Mouse (Mus musculus): ENCODE results near the gene Dlgap3. TPM values are rescaled to one million over a fixed set of nuclear protein-coding genes. Genes with fewer than 3 reads are reported as not detected.

The Dlgap3 gene
- polyA plus RNA-seq, 1 experiment from 2014 or later, result 2.8 TPM

DNA sequence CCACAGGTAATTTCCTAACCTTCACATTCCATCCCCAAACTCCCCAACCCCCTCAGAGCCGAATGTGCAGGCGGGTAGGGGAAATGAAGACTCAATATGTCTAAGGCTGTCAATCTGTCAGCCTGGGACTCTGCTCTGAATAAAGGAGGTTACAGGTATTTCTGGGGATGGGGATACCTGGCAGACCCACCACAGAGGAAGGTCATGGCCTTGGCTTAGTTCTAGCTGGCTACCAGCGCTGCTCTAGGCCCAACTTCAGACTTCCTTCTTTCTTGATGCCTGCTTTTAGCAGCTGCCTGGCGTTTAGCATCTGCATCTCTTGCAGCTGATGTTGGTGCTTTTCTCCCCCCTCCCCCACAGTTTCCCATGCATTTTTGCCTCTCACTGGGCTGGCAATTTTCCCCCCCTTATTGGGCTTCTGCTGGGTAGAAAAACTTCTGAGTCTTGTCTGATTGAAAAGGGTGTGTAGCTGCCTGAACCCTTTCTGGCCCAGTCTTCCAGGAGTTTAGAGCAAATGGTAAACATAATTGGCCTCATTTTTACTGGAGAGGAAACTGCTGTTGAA is 2.4 kb downstream of the Dlgap3 start:
- no peak for ATAC-seq (ENCODE audit: low read depth)
- WGBS, result 48% methylated on average over 4 of the region's 4 CpGs

DNA sequence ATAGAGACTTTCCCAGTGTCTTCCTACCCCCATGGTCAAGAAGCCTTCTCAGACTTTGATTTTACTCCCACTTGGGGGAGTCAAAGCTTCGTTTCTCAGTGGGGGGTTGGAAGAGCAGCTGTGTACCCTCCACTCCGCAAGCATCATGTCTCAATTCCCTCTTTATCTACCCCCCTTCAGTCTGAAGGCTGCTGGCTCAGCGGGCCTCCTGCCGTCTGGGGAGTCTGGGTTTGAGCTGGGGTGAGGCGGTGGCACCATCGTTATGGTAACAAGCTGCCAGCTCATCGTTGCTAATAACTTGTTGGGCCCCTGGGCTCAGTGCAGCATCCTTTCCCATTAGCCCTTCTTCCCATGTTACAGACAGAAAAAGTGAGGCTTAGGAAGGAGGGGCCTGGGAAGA is 3.1 kb downstream of the Dlgap3 start:
- no peak overlapping the region for H3K9ac ChIP-seq (ENCODE audit: low read depth, low read length)
- no peaks in the 10 kb centered on the region; the same call in 1 of the 2 replicates for H3K4me1 ChIP-seq (ENCODE audit: control insufficient read depth, insufficient read depth, low read length)
- no peak overlapping the region for H3K4me3 ChIP-seq (ENCODE audit: low read depth, low read length)
- H3K27ac ChIP-seq (replicated peaks; ENCODE audit: low read depth, low read length), result no peak overlapping the region
- no peaks in the 10 kb centered on the region for H3K9me3 ChIP-seq (ENCODE audit: control insufficient read depth, low read length)
- H3K36me3 ChIP-seq (ENCODE audit: control insufficient read depth, insufficient read depth, low read length), result no peaks in the 10 kb centered on the region
- DNase-seq (ENCODE audit: low spot score), result no peak
- H3K27me3 ChIP-seq (replicated peaks; ENCODE audit: control insufficient read depth, insufficient read depth, low read length), result peaks cover 56% of the 10 kb centered on the region
- H3K4me2 ChIP-seq (ENCODE audit: low read depth, low read length), result no peak overlapping the region
- ATAC-seq (ENCODE audit: low read depth), result no peak
- 15% methylated on average over 7 of the region's 7 CpGs for WGBS

More for the DNA sequence above, 2.4 kb downstream of the Dlgap3 start:
- Histone ChIP-seq H3K9me3 (ENCODE audit: control insufficient read depth, low read length) (0 out of 2 replicates have a peak, but pooled peaks cover under 1% of the 10 kb centered on the region), H3K27ac (replicated peaks; ENCODE audit: low read depth, low read length) (no peak overlapping the region), H3K4me3 (ENCODE audit: low read depth, low read length) (no peak overlapping the region), H3K27me3 (replicated peaks; ENCODE audit: control insufficient read depth, insufficient read depth, low read length) (peaks cover 62% of the 10 kb centered on the region), H3K4me1 (ENCODE audit: control insufficient read depth, insufficient read depth, low read length) (no peaks in the 10 kb centered on the region; the same call in 1 of the 2 replicates), H3K36me3 (ENCODE audit: control insufficient read depth, insufficient read depth, low read length) (no peaks in the 10 kb centered on the region), H3K4me2 (ENCODE audit: low read depth, low read length) (no peak overlapping the region), H3K9ac (ENCODE audit: low read depth, low read length) (no peak overlapping the region)
- no peak for DNase-seq (ENCODE audit: low spot score)

DNA sequence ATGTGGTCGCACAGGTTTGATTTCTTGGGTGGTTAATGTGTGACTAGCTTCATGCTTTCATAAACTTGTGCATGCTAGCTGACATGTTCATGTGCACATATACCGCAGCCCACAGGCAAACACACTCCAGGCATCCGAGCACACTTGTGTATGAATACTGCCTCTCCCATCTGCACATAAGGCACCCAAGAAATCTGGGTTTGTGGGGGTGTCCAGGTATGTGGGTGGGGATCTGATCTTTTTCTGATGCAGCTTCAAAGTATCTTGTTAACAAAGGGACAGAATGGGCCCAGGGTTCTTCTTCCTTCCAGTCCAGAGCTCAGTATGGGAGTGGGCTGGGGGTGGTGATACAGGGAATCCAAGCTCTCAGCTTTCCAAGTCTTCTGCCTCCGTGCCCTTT is 3.6 kb downstream of the Dlgap3 start:
- Histone ChIP-seq H3K4me1 (ENCODE audit: control insufficient read depth, insufficient read depth, low read length) (no peaks in the 10 kb centered on the region; the same call in 1 of the 2 replicates), H3K9me3 (ENCODE audit: control insufficient read depth, low read length) (no peaks in the 10 kb centered on the region), H3K9ac (ENCODE audit: low read depth, low read length) (no peak overlapping the region), H3K27me3 (replicated peaks; ENCODE audit: control insufficient read depth, insufficient read depth, low read length) (peaks cover 54% of the 10 kb centered on the region), H3K4me3 (ENCODE audit: low read depth, low read length) (no peak overlapping the region), H3K27ac (replicated peaks; ENCODE audit: low read depth, low read length) (no peak overlapping the region), H3K36me3 (ENCODE audit: control insufficient read depth, insufficient read depth, low read length) (no peaks in the 10 kb centered on the region), H3K4me2 (ENCODE audit: low read depth, low read length) (no peak overlapping the region)
- DNase-seq (ENCODE audit: low spot score) (no peak), ATAC-seq (ENCODE audit: low read depth) (no peak)
- WGBS, result 52% methylated on average over 4 of the region's 4 CpGs

DNA sequence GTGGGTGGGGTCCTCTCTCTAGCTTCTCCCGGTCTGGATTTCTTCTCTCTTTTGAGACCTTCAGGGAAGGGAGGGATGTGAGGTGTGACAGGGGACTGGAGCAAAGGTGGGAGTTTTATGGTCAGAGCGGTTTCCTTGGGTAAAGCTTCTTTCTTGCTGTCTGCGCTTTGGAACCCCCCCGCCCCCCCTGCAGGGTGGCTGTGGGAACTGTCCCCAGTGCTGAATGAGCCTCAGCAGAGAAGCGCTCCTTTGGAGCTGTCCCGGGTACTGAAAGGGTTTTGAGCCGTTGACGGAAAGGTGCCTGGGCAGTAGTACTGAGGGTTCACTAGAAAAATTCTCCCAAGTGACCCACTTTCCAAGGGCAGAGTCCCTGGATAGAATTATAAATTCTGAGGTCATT is 4.5 kb downstream of the Dlgap3 start:
- H3K27me3 ChIP-seq (replicated peaks; ENCODE audit: control insufficient read depth, insufficient read depth, low read length), result peaks cover 54% of the 10 kb centered on the region
- no peak overlapping the region for H3K4me2 ChIP-seq (ENCODE audit: low read depth, low read length)
- WGBS, result 0% methylated on average over 8 of the region's 8 CpGs
- H3K4me1 ChIP-seq (ENCODE audit: control insufficient read depth, insufficient read depth, low read length), result no peaks in the 10 kb centered on the region
- no peaks in the 10 kb centered on the region for H3K9me3 ChIP-seq (ENCODE audit: control insufficient read depth, low read length)
- H3K4me3 ChIP-seq (ENCODE audit: low read depth, low read length), result no peak overlapping the region
- H3K9ac ChIP-seq (ENCODE audit: low read depth, low read length), result no peak overlapping the region
- no peak overlapping the region for H3K27ac ChIP-seq (replicated peaks; ENCODE audit: low read depth, low read length)
- DNase-seq (ENCODE audit: low spot score), result peak; percentile 86
- ATAC-seq (ENCODE audit: low read depth), result no peak
- no peaks in the 10 kb centered on the region for H3K36me3 ChIP-seq (ENCODE audit: control insufficient read depth, insufficient read depth, low read length)

DNA sequence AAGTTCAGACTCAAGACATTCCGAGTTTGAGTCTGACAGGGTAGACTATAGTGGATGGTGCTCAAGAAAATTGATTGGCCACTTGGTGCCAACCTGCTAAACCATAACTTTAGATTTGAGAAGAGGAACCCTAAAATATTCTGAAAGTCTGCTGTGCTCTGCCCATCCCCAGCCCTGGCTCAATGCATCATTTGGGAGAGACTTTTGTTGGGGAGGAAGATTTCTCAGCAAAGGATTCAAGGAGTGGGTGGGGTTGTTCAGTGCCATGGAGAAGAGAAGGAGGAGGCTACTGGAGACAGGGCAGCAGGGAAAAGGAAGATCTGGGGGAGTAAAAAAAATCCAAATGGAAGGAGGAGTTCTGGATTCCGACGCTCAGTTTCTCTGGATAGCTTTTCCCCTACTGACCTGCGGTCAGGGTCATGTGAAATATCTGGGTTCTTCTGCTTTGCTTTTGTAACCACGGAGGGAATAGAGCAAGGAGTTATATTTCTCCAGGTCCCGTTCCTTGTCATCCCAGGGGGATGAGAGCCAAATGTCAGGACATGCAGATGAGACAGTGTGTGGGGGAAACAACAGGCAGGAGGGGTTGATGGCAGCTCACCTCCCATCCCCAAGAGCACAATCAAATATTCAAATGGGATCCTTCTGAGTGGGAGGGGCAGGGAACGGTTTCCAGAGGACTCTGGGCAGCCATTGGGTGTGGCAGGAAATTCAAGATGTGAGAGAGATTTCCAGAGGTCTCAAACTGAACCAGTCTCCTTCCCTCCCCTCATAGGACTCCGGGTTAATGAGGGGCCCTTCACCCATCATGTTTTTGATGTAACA is 5.3 kb downstream of the Dlgap3 start:
- Histone ChIP-seq H3K27ac (replicated peaks; ENCODE audit: low read depth, low read length) (no peak overlapping the region), H3K9me3 (ENCODE audit: control insufficient read depth, low read length) (no peaks in the 10 kb centered on the region), H3K9ac (ENCODE audit: low read depth, low read length) (no peak overlapping the region), H3K4me2 (ENCODE audit: low read depth, low read length) (no peak overlapping the region), H3K36me3 (ENCODE audit: control insufficient read depth, insufficient read depth, low read length) (no peaks in the 10 kb centered on the region), H3K4me3 (ENCODE audit: low read depth, low read length) (no peak overlapping the region), H3K27me3 (replicated peaks; ENCODE audit: control insufficient read depth, insufficient read depth, low read length) (peaks cover 55% of the 10 kb centered on the region), H3K4me1 (ENCODE audit: control insufficient read depth, insufficient read depth, low read length) (no peaks in the 10 kb centered on the region)
- no peak for ATAC-seq (ENCODE audit: low read depth)
- 54% methylated on average over 8 of the region's 8 CpGs for WGBS
- no peak for DNase-seq (ENCODE audit: low spot score)

DNA sequence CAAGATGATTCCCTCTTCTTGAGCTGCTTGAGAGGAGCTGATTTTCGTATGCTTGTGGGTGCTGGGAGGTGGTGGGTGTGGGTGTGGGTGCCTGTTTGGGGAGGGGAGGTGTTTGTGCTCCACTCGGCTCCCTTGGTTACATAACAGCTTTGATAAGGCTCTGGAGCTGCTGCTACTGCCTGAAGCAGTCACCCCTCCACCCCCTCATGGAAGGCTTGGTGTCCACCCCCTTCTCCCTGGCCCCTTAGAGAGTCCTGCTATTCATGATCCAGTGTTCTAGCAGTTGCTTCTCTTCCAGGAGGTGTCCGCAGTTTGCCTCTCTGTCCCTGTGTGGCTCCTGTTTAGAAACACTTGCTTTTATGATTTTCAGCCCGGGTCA is 5.9 kb downstream of the Dlgap3 start:
- 72% methylated on average over 4 of the region's 4 CpGs for WGBS
- Histone ChIP-seq H3K9ac (ENCODE audit: low read depth, low read length) (no peak overlapping the region), H3K9me3 (ENCODE audit: control insufficient read depth, low read length) (no peaks in the 10 kb centered on the region), H3K27ac (replicated peaks; ENCODE audit: low read depth, low read length) (no peak overlapping the region), H3K4me3 (ENCODE audit: low read depth, low read length) (no peak overlapping the region), H3K36me3 (ENCODE audit: control insufficient read depth, insufficient read depth, low read length) (no peaks in the 10 kb centered on the region), H3K4me1 (ENCODE audit: control insufficient read depth, insufficient read depth, low read length) (no peaks in the 10 kb centered on the region), H3K4me2 (ENCODE audit: low read depth, low read length) (no peak overlapping the region), H3K27me3 (replicated peaks; ENCODE audit: control insufficient read depth, insufficient read depth, low read length) (peaks cover 52% of the 10 kb centered on the region)
- DNase-seq (ENCODE audit: low spot score) (no peak), ATAC-seq (ENCODE audit: low read depth) (no peak)

DNA sequence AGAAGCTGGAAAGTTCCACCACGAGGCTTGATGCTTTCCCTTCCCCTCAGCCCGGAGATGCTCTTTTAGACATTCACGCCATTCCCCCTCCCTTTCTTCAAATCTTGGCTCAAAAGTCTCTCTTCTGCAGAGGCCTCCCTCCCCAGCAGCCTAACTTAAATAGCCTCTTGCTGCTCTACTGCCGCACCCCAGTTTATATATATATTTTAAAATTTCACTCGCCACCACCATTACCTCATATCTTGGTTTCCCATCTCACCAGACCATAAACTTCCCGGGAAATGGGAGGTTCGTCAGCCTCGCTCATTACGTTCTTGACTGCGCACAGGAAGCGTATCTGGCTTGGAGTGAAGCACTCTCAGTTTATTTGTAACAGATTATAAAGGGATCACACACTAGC is 9.0 kb downstream of the Dlgap3 start:
- Histone ChIP-seq H3K27ac (replicated peaks; ENCODE audit: low read depth, low read length) (no peak overlapping the region), H3K9me3 (ENCODE audit: control insufficient read depth, low read length) (0 out of 2 replicates have a peak, but pooled peaks cover 4% of the 10 kb centered on the region), H3K36me3 (ENCODE audit: control insufficient read depth, insufficient read depth, low read length) (no peaks in the 10 kb centered on the region), H3K4me1 (ENCODE audit: control insufficient read depth, insufficient read depth, low read length) (no peaks in the 10 kb centered on the region), H3K9ac (ENCODE audit: low read depth, low read length) (no peak overlapping the region), H3K27me3 (replicated peaks; ENCODE audit: control insufficient read depth, insufficient read depth, low read length) (peaks cover 30% of the 10 kb centered on the region), H3K4me2 (ENCODE audit: low read depth, low read length) (no peak overlapping the region), H3K4me3 (ENCODE audit: low read depth, low read length) (no peak overlapping the region)
- WGBS, result 73% methylated on average over 11 of the region's 11 CpGs
- DNase-seq (ENCODE audit: low spot score), result no peak
- ATAC-seq (ENCODE audit: low read depth), result no peak

DNA sequence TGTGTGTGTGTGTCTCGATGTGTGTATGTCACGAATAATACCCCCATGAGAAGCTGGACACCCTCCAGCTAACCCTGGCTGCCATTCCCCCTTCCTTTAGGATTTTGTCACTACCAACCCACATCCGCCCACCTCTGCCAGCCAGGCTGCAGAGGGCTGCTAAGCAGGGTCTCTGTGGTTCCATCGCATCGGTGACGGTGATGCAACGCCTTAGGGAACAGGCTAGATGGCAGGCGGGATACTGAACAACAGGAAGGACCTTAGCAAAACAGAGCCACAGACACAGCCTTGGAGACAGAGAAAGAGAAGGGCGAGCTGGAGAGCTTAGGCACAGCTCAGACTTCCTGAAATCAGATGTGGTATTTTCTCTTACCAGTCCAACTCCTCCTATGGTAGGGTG is 9.7 kb downstream of the Dlgap3 start:
- Histone ChIP-seq H3K4me2 (ENCODE audit: low read depth, low read length) (no peak overlapping the region), H3K9ac (ENCODE audit: low read depth, low read length) (no peak overlapping the region), H3K36me3 (ENCODE audit: control insufficient read depth, insufficient read depth, low read length) (no peaks in the 10 kb centered on the region), H3K9me3 (ENCODE audit: control insufficient read depth, low read length) (0 out of 2 replicates have a peak, but pooled peaks cover 4% of the 10 kb centered on the region), H3K4me1 (ENCODE audit: control insufficient read depth, insufficient read depth, low read length) (no peaks in the 10 kb centered on the region), H3K27me3 (replicated peaks; ENCODE audit: control insufficient read depth, insufficient read depth, low read length) (peaks cover 29% of the 10 kb centered on the region), H3K27ac (replicated peaks; ENCODE audit: low read depth, low read length) (no peak overlapping the region), H3K4me3 (ENCODE audit: low read depth, low read length) (no peak overlapping the region)
- 46% methylated on average over 9 of the region's 9 CpGs for WGBS
- DNase-seq (ENCODE audit: low spot score), result no peak
- no peak for ATAC-seq (ENCODE audit: low read depth)
